Mouse (Mus musculus) hindbrain, embryonic 11.5 days (tissue): ENCODE measurements at regions not wholly inside any gene's neighbourhood (a gene's known extent, or its start where the extent isn't known, plus 50 kb on each side); places are given as distances from the start of the nearest gene placed in this dataset.

Experiments used
- ATAC-seq: fragments of 200-750 bp; cut with Nextera tagmentation; 2 replicates; pipeline ENCODE4 v1.8.0; 2017; ENCODE audit warnings: mild to moderate bottlenecking, moderate TSS enrichment, moderate library complexity; ENCODE audit not compliant: low FRiP score
- DNase-seq: peaks from one replicate; pipeline ENCODE4 v3.0.0-alpha.2; 2015; ENCODE audit warnings: low spot score
- H3K27ac ChIP-seq: fragments of 300-500 bp; sonication (generic); 2 replicates; pipeline ENCODE4 v1.5.1; 2014; ENCODE audit warnings: mild to moderate bottlenecking, low read depth, low read length
- H3K27me3 ChIP-seq: fragments of 300-500 bp; sonication (generic); 2 replicates; pipeline ENCODE4 v1.6.1; 2014; ENCODE audit warnings: mild to moderate bottlenecking, low read length, moderate library complexity, mixed read lengths; ENCODE audit not compliant: control insufficient read depth, insufficient read depth
- H3K36me3 ChIP-seq: fragments of 300-500 bp; sonication (generic); 2 replicates; pipeline ENCODE4 v1.6.1; 2014; ENCODE audit warnings: mild to moderate bottlenecking, low read length, moderate library complexity, mixed read lengths; ENCODE audit not compliant: control insufficient read depth, insufficient read depth
- H3K4me1 ChIP-seq: fragments of 300-500 bp; sonication (generic); replicated peaks from 2 replicates; pipeline ENCODE4 v1.6.1; 2014; ENCODE audit warnings: low read length, mixed read lengths; ENCODE audit not compliant: control insufficient read depth, insufficient read depth
- H3K4me2 ChIP-seq: fragments of 300-500 bp; sonication (generic); replicated peaks from 2 replicates; pipeline ENCODE4 v1.6.1; 2014; ENCODE audit warnings: mild to moderate bottlenecking, low read depth, low read length
- H3K4me3 ChIP-seq: fragments of 300-500 bp; sonication (generic); 2 replicates; pipeline ENCODE4 v1.5.1; 2014; ENCODE audit warnings: low read depth, low read length
- H3K9ac ChIP-seq: fragments of 300-500 bp; sonication (generic); 2 replicates; pipeline ENCODE4 v1.6.1; 2014; ENCODE audit warnings: low read depth, low read length
- H3K9me3 ChIP-seq: fragments of 300-500 bp; sonication (generic); 2 replicates; pipeline ENCODE4 v1.6.1; 2016; ENCODE audit warnings: low read length; ENCODE audit not compliant: control insufficient read depth
- WGBS: fragments of 180-500 bp; shearing (Covaris S2); extraction: QIAGEN DNeasy Blood & Tissue Kit; methylation state at CpG from one replicate; pipeline ENCODE4 v1.1.7; 2014; 5-methylcytosine and 5-hydroxymethylcytosine counted together

DNA sequence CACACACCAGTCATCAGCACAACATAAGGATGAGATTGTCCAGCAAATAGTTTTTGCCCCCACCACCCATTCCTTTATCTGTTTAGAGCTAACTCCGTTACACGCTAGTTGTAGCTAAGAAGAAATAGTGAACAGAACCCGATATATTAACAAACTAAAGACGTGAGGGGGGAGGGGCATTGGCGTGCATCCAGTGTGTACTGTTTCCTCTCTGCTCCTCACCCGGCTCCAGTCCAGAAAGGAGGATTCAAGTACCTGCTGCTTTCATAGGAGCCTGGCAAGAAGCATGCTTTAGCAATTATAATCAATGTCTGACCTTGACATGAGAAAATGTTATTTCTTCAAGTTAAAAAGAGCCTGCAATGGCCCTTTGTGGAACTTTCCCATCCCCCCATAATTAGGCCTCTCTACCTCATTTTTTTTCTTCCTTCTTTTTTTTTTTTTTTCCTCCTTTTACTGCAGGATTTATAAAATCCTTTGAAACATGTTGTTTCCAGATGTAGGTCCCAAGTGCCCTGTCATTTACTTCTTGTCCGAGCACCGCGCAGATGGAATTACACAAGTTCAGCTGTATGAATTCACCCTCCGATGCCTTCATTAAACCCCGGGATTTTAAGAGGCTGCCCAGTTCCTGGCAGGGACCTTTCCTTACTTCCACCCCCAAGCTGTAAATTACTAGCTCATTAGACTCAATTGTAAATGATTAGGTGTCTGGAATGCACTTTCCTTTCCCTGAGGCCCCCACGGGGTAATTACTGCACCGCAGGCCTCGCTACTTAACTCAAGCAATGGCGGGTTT is 116.6 kb upstream of the Lpar1 start:
- Histone ChIP-seq H3K9ac (no peak overlapping the region), H3K36me3 (no peaks in the 10 kb centered on the region), H3K4me1 (no peaks in the 10 kb centered on the region), H3K27ac (no peak overlapping the region), H3K9me3 (no peaks in the 10 kb centered on the region), H3K4me2 (no peak overlapping the region; the same call in 1 of the 2 replicates), H3K4me3 (no peak overlapping the region), H3K27me3 (no peaks in the 10 kb centered on the region)
- 41% methylated on average over 15 of the region's 15 CpGs for WGBS
- DNase-seq (peak; percentile 38), ATAC-seq (peak; percentile 45; the same call in 1 of the 2 replicates)

DNA sequence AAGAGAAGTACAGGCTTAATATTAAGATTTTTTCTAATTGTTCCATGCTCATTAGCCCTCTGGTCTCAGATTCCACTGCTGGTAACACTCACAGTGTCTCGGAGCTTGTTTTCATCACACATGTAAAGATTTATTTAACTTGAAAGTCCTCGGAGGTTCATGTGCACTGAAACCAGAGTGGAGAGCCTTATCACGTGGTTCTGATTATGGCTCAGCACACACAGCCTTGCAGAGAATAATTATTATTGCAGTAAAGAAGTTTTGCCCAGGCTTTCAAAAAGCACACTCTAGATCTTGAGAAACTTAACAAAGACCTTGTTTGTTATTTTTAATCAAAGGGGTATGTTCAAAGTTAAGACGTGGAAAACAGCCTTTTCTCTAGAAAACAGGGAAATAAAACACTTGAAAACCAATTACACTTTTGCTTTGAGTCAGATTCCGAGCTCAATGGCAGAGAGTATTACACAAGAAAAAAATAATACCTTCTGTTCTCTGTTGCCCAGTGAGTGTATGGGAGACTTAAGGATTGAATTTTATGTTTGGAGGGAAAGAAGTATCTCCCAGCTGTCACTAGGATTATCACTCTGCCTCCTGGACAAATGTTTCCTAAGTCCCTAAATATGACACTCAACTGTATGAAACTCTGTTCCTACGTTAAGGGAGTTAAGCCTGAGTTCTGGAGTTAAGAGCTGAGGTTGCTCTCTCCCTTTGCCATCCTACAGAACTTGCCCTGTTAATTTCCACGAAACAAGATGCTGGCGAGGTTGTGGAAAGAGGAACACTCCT is 114.9 kb upstream of the Lpar1 start:
- Histone ChIP-seq H3K4me3 (no peak overlapping the region), H3K27ac (no peak overlapping the region), H3K9me3 (no peaks in the 10 kb centered on the region), H3K4me1 (no peaks in the 10 kb centered on the region), H3K4me2 (no peak overlapping the region), H3K9ac (no peak overlapping the region), H3K27me3 (no peaks in the 10 kb centered on the region), H3K36me3 (no peaks in the 10 kb centered on the region)
- DNase-seq (no peak), ATAC-seq (no peak)
- 68% methylated on average over 8 of the region's 8 CpGs for WGBS

DNA sequence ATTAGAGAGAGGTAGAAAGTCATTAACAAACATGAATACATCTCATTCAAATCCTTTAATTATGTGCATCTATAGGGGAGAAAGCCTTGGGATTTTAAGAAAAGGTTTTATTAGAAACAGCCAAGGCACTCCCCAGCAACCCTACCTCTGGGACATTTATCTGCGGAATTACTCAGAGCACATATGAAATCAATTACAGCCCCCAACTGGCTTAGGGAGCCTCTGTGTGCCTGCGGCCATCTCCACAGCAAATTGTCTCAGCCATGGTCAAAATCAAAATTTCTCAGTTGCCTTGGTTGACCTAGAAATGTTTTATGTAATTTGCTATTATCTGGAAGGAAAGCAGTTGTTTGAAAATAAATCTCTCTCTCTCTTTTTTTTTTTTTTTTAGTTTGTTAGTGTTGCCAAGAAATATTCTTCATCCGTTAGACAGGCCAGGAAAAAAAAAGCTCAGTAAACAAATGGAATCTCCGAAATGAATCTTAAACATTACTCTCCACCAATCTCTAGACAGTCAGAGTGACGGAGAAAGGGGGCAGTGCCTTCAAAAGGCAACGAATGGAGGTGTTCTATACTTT is 110.0 kb upstream of the Lpar1 start:
- DNase-seq (no peak), ATAC-seq (no peak)
- no peak overlapping the region for H3K4me3 ChIP-seq
- WGBS: 59% methylated on average over 6 of the region's 6 CpGs
- no peaks in the 10 kb centered on the region for H3K4me1 ChIP-seq
- H3K4me2 ChIP-seq: no peak overlapping the region
- no peak overlapping the region for H3K9ac ChIP-seq
- no peaks in the 10 kb centered on the region for H3K9me3 ChIP-seq
- H3K27ac ChIP-seq: no peak overlapping the region
- no peaks in the 10 kb centered on the region for H3K27me3 ChIP-seq
- H3K36me3 ChIP-seq: no peaks in the 10 kb centered on the region

DNA sequence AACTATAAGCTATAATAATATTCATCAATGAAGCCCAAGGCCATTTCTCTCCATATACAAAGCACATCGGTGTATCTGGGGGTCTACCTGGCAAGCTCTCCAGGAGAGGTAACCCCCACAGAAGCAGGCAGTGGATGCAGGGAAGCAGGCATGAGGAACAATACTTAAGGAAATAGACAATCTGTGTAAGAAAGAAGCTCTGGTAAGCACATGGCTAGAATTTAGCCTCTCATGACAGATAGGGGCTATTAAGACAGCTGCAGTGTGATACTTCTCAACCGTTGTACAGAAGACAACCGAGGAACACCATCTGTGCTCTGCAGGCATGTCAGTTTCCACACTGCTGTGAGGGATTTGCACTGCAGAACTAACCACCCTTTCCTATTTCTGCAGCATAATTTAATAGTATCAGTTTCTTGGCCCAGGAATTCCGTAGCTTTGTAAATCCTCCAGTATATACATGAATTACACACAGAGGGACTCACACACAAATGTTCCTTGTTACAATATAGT is 108.1 kb upstream of the Lpar1 start:
- ATAC-seq: no peak
- no peak overlapping the region for H3K4me2 ChIP-seq
- no peak overlapping the region for H3K27ac ChIP-seq
- H3K36me3 ChIP-seq: no peaks in the 10 kb centered on the region
- DNase-seq: no peak
- no peaks in the 10 kb centered on the region for H3K9me3 ChIP-seq
- no peaks in the 10 kb centered on the region for H3K27me3 ChIP-seq
- H3K4me3 ChIP-seq: no peak overlapping the region
- 71% methylated on average over 4 of the region's 4 CpGs for WGBS
- H3K9ac ChIP-seq: no peak overlapping the region
- H3K4me1 ChIP-seq: no peaks in the 10 kb centered on the region

DNA sequence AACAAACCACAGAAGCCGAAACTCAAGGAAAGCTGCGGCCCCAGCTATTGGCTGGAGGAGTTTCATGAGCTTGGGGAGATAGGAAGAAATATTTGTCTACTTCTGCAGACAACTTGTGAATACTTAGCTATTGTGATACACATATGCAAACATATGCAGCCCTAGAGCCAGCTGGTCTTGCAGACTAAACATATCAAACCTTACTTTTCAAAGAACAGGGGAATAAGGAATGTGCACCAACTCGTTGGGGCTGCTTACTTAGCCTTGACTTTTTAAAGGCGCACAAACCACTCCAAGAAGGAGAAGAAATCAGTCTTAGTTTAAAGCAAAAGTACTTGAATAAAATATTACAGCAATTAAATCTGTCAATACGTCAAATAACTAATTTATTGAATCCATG is 106.8 kb upstream of the Lpar1 start:
- H3K36me3 ChIP-seq: no peaks in the 10 kb centered on the region
- H3K4me2 ChIP-seq: no peak overlapping the region
- H3K4me3 ChIP-seq: no peak overlapping the region
- no peaks in the 10 kb centered on the region for H3K4me1 ChIP-seq
- H3K27me3 ChIP-seq: no peaks in the 10 kb centered on the region
- ATAC-seq: no peak
- no peak for DNase-seq
- 79% methylated on average over 5 of the region's 5 CpGs for WGBS
- no peak overlapping the region for H3K27ac ChIP-seq
- no peaks in the 10 kb centered on the region for H3K9me3 ChIP-seq
- H3K9ac ChIP-seq: no peak overlapping the region

DNA sequence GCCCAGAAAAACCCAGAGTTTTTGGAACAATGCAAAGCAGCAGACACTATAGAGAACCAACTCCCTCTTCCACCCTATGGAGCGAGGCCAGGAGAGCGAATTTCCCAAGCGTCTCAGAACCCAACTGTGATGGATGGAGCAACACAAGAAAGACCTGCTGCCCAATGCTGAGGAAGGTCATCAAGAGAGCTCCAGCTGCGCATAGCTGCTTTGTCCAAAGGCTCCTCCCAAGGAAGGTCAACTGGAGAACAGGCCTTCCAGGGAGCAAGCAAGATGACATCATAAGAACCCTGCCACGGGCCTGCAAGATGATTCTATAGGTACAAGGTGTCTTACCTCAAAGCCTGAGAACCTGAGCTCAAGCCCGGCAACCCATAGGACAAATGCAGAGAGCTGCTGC is 104.5 kb upstream of the Lpar1 start:
- Histone ChIP-seq H3K4me2 (no peak overlapping the region), H3K9me3 (no peaks in the 10 kb centered on the region), H3K4me3 (no peak overlapping the region), H3K9ac (no peak overlapping the region), H3K27ac (no peak overlapping the region), H3K4me1 (no peaks in the 10 kb centered on the region), H3K36me3 (no peaks in the 10 kb centered on the region), H3K27me3 (no peaks in the 10 kb centered on the region)
- no peak for DNase-seq
- no peak for ATAC-seq
- WGBS: 53% methylated on average over 6 of the region's 6 CpGs

DNA sequence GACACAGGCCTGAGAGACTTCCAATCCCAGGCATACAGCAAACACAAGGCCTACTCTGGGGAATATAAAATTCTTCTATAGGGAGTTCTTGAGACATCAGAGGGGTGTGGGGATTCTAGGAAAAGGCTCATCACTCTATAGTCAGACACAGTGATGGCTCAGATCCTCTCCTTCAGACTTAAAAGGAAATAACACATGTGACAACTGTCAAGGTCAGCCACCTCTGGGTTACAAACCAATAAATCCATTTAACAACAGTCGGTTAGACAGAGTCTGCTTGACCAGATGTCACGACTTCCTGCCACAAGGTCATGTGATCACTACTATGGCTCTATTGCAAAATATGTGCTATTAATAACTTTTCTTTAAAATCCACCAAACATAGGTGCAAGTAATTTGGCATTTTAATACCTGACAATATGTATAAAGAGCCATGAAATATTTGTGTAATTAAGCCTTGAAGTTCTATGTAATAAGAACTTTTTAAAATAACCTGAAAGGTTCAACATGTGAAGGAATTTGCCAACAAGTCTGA is 94.1 kb upstream of the Lpar1 start:
- DNase-seq (no peak), ATAC-seq (no peak)
- H3K4me2 ChIP-seq: no peak overlapping the region
- H3K27me3 ChIP-seq: no peaks in the 10 kb centered on the region
- no peak overlapping the region for H3K4me3 ChIP-seq
- H3K4me1 ChIP-seq: no peaks in the 10 kb centered on the region
- WGBS: 66% methylated on average over 2 of the region's 2 CpGs
- no peak overlapping the region for H3K27ac ChIP-seq
- H3K36me3 ChIP-seq: no peaks in the 10 kb centered on the region
- H3K9ac ChIP-seq: no peak overlapping the region
- no peaks in the 10 kb centered on the region for H3K9me3 ChIP-seq

DNA sequence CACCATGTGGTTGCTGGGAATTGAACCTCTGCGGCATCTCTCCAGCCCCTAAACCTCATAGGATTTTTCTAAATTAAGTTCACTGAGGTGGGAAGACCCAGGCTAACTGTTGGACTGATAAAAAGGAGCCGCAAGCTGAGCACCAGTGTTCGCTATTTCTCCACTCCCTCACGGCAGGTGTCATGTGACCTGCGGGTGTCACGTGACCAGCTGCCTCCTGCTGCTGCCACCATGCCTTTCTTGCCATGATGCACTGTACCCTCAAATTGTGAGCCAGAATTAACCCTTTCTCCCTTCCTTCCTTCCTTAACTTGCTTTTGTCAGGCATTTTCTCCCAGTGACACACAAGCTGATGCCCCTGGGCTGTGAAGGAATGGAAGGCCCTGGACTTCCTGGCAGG is 93.1 kb upstream of the Lpar1 start:
- 93% methylated on average over 6 of the region's 6 CpGs for WGBS
- H3K36me3 ChIP-seq: no peaks in the 10 kb centered on the region
- no peak overlapping the region for H3K9ac ChIP-seq
- DNase-seq (no peak), ATAC-seq (no peak)
- no peak overlapping the region for H3K4me3 ChIP-seq
- no peaks in the 10 kb centered on the region for H3K4me1 ChIP-seq
- no peak overlapping the region for H3K27ac ChIP-seq
- H3K9me3 ChIP-seq: no peaks in the 10 kb centered on the region
- H3K4me2 ChIP-seq: no peak overlapping the region
- H3K27me3 ChIP-seq: no peaks in the 10 kb centered on the region
